Mouse (Mus musculus) ES-E14 (cell line): ENCODE data around the gene Iqcd.

Experiments used
- CHD2 ChIP-seq: IDR thresholded peaks from 2 replicates; pipeline ENCODE4 v1.6.1; 2014; ENCODE audit warnings: mild to moderate bottlenecking, low read depth, low read length, inconsistent platforms
- HCFC1 ChIP-seq: IDR thresholded peaks from 2 replicates; pipeline ENCODE4 v1.6.1; 2012; ENCODE audit warnings: low read length, inconsistent platforms, borderline replicate concordance; ENCODE audit not compliant: insufficient read depth
- MAFK ChIP-seq: IDR thresholded peaks from 2 replicates; pipeline ENCODE4 v1.6.1; 2014; ENCODE audit warnings: mild to moderate bottlenecking, low read depth, low read length, inconsistent platforms; ENCODE audit not compliant: insufficient read depth
- ZC3H11A ChIP-seq: IDR thresholded peaks from 2 replicates; pipeline ENCODE4 v1.6.1; 2012; ENCODE audit warnings: low read depth, mild to moderate bottlenecking, inconsistent platforms, low read length, borderline replicate concordance
- ZNF384 ChIP-seq: IDR thresholded peaks from 2 replicates; pipeline ENCODE4 v1.6.1; 2012; ENCODE audit warnings: low read depth, low read length, inconsistent platforms

- TF ChIP-seq CHD2, result no peak
- no peak for TF ChIP-seq ZNF384
- no peak for TF ChIP-seq MAFK
- TF ChIP-seq HCFC1, result no peak
- no peak for TF ChIP-seq ZC3H11A
These were observed 9.5 kb upstream of the Iqcd start for GRCm38 (mm10) chr5:120579211-120579897.
